ENCODE assay signal across 10 mouse cellular contexts in genomic region chr3:107130661-107131326, GRCm38 (mm10). TPM values are rescaled to one million over a fixed set of nuclear protein-coding genes. Genes with fewer than 3 reads are reported as not detected.
DNase-seq lines count a peak whose midpoint lies in the region; ATAC-seq and TF ChIP-seq lines count a peak whose summit lies in the region.
"Had no signal": no experiment of that assay in that cellular context is flagged by ENCODE, and none has a peak within 500 bp of the region (broad histone marks: within the 10 kb centered on the region; RNA-seq: fewer than 3 reads in every experiment).

No protein-coding gene starts in this region.

- intact Hi-C loops in gastrocnemius, adult 2 months (cut with DNase I), result no loop called here

- no peaks in the 10 kb centered on the region for H3K9me3 ChIP-seq in intestine, embryonic 16.5 days (ENCODE audit: control insufficient read depth, low read length)
- H3K9me3 ChIP-seq in stomach, postnatal 0 days (ENCODE audit: control insufficient read depth, low read length), result no peaks in the 10 kb centered on the region
- H3K9me3 ChIP-seq in midbrain, embryonic 16.5 days (replicated peaks; ENCODE audit: control insufficient read depth, low read length, poor library complexity, severe bottlenecking), result no peaks in the 10 kb centered on the region
- H3K9me3 ChIP-seq: midbrain, embryonic 12.5 days had no signal

- no peak overlapping the region for H3K4me2 ChIP-seq in intestine, embryonic 16.5 days (ENCODE audit: low read depth, low read length)
- H3K4me2 ChIP-seq in stomach, postnatal 0 days (replicated peaks; ENCODE audit: low read depth), result no peak overlapping the region
- H3K4me2 ChIP-seq in midbrain, embryonic 16.5 days (ENCODE audit: low read length), result no peak overlapping the region
- H3K4me2 ChIP-seq: midbrain, embryonic 12.5 days had no signal

- TF ChIP-seq EP300 in stomach, postnatal 0 days (optimal IDR thresholded peaks at IDR 0.05), result no peak

- WGBS in intestine, embryonic 16.5 days, result 64% methylated on average over 4 of the region's 4 CpGs
- 56% methylated on average over 4 of the region's 4 CpGs for whole genome bisulfite sequencing in stomach, postnatal 0 days
- WGBS in midbrain, embryonic 16.5 days, result 82% methylated on average over 4 of the region's 4 CpGs

- H3K4me3 ChIP-seq in gastrocnemius, adult 2 months, result no peak overlapping the region
- H3K4me3 ChIP-seq in intestine, embryonic 16.5 days (ENCODE audit: low read length), result no peak overlapping the region
- H3K4me3 ChIP-seq in stomach, postnatal 0 days (ENCODE audit: low read depth, low read length), result no peak overlapping the region
- no peak overlapping the region for H3K4me3 ChIP-seq in midbrain, embryonic 16.5 days (ENCODE audit: low read depth, low read length)
- H3K4me3 ChIP-seq: midbrain, embryonic 12.5 days had no signal

- H3K27me3 ChIP-seq in intestine, embryonic 16.5 days (replicated peaks; ENCODE audit: control insufficient read depth, insufficient read depth, low read length), result no peaks in the 10 kb centered on the region
- no peaks in the 10 kb centered on the region for H3K27me3 ChIP-seq in stomach, postnatal 0 days (ENCODE audit: control insufficient read depth, insufficient read depth, low read length)
- no peaks in the 10 kb centered on the region for H3K27me3 ChIP-seq in midbrain, embryonic 16.5 days (ENCODE audit: control insufficient read depth, insufficient read depth, low read depth, low read length)
- H3K27me3 ChIP-seq: midbrain, embryonic 12.5 days had no signal

- no peaks in the 10 kb centered on the region for H3K36me3 ChIP-seq in intestine, embryonic 16.5 days (ENCODE audit: control insufficient read depth, insufficient read depth, low read length)
- H3K36me3 ChIP-seq in stomach, postnatal 0 days (ENCODE audit: control insufficient read depth, insufficient read depth, low read length), result no peaks in the 10 kb centered on the region
- H3K36me3 ChIP-seq in midbrain, embryonic 16.5 days (ENCODE audit: control insufficient read depth, insufficient read depth, low read length), result no peaks in the 10 kb centered on the region
- H3K36me3 ChIP-seq: midbrain, embryonic 12.5 days had no signal

- peak overlapping the region; percentile 66 for H3K27ac ChIP-seq in gastrocnemius, adult 2 months
- no peak overlapping the region for H3K27ac ChIP-seq in intestine, embryonic 16.5 days (ENCODE audit: low read length)
- H3K27ac ChIP-seq in stomach, postnatal 0 days (replicated peaks), result peak overlapping the region; percentile 49
- H3K27ac ChIP-seq in midbrain, embryonic 16.5 days (ENCODE audit: low read length), result no peak overlapping the region
- H3K27ac ChIP-seq: midbrain, embryonic 12.5 days had no signal

- H3K4me1 ChIP-seq in intestine, embryonic 16.5 days (ENCODE audit: control insufficient read depth, insufficient read depth, low read length), result no peaks in the 10 kb centered on the region; the same call in 1 of the 2 replicates
- H3K4me1 ChIP-seq in stomach, postnatal 0 days (replicated peaks; ENCODE audit: control insufficient read depth, insufficient read depth), result peaks cover 7% of the 10 kb centered on the region
- H3K4me1 ChIP-seq in midbrain, embryonic 16.5 days (ENCODE audit: control insufficient read depth, insufficient read depth, low read length), result no peaks in the 10 kb centered on the region
- H3K4me1 ChIP-seq: midbrain, embryonic 12.5 days had no signal

- TF ChIP-seq CTCF in gastrocnemius, adult 2 months (IDR thresholded peaks at IDR 0.05), result no peak
- TF ChIP-seq CTCF in stomach, postnatal 0 days (IDR thresholded peaks at IDR 0.05; ENCODE audit: low read depth), result no peak

- peak; percentile 25 for DNase-seq in urinary bladder, postnatal 14 days (ENCODE audit: low spot score)
- no peak for DNase-seq in urinary bladder, postnatal 10 days (ENCODE audit: low spot score)
- peak; percentile 83 for DNase-seq in gastrocnemius, adult 2 months
- DNase-seq in stomach, postnatal 0 days (ENCODE audit: low spot score), result peak; percentile 75
- DNase-seq: layer of hippocampus, adult 9-11 months had no signal

- peak; percentile 52; the same call in 1 of the 2 replicates for ATAC-seq in intestine, embryonic 16.5 days
- ATAC-seq in stomach, postnatal 0 days (ENCODE audit: low FRiP score, low TSS enrichment), result peak; percentile 68
- no peak for ATAC-seq in monocyte, adult 5-6 weeks (replicated peaks; ENCODE audit: insufficient number of reproducible peaks, low FRiP score, low TSS enrichment, poor library complexity, severe bottlenecking)
- no peak for ATAC-seq in midbrain, embryonic 16.5 days

- H3K9ac ChIP-seq in intestine, embryonic 16.5 days (ENCODE audit: low read depth, low read length), result no peak overlapping the region
- H3K9ac ChIP-seq in stomach, postnatal 0 days (ENCODE audit: low read length), result no peak overlapping the region
- no peak overlapping the region for H3K9ac ChIP-seq in midbrain, embryonic 16.5 days (ENCODE audit: low read depth, low read length)
- H3K9ac ChIP-seq: midbrain, embryonic 12.5 days had no signal

RNA-seq across cellular contexts. Expression of gene Kcna2, which starts 29.8 kb away (rescaled TPM):
- 1 to 10 TPM in 1 of 2 experiments, under 1 TPM in 1; 0.73 to 1.2 TPM for total RNA-seq in gastrocnemius, adult 2 months (2021)
- polyA plus RNA-seq in intestine, embryonic 16.5 days (2015; fragmentation: Nextera tagmentation; extraction: Ambion mirVana), result 0.04 and 0.06 TPM in 2 replicates
- 0.13 and 0.16 TPM in 2 replicates for polyA plus RNA-seq in stomach, postnatal 0 days (2015; fragmentation: Nextera tagmentation; extraction: Ambion mirVana)
- total RNA-seq in monocyte, adult 5-6 weeks (2017), result 0.10 TPM in 1 of 3 replicates, not detected in the others
- polyA plus RNA-seq in midbrain, embryonic 16.5 days (2015; fragmentation: Nextera tagmentation; extraction: Ambion mirVana), result 1.6 TPM in 2 replicates
- polyA plus RNA-seq: testis, adult 2 months had no signal

RNA-seq across cellular contexts. Expression of gene Kcna10, which starts 52.1 kb away (rescaled TPM):
- total RNA-seq in gastrocnemius, adult 2 months (2021), result under 1 TPM in 1 of 2 experiments, not detected in 1; 0.11 TPM
- polyA plus RNA-seq in intestine, embryonic 16.5 days (2015; fragmentation: Nextera tagmentation; extraction: Ambion mirVana), result not detected in 2 replicates
- polyA plus RNA-seq in stomach, postnatal 0 days (2015; fragmentation: Nextera tagmentation; extraction: Ambion mirVana), result not detected in 2 replicates
- not detected in 3 replicates for total RNA-seq in monocyte, adult 5-6 weeks (2017)
- polyA plus RNA-seq in midbrain, embryonic 16.5 days (2015; fragmentation: Nextera tagmentation; extraction: Ambion mirVana), result not detected in 2 replicates
- polyA plus RNA-seq: midbrain, embryonic 12.5 days had no signal

Comparison
In these comparisons a context has a peak if more than half of its experiments do, and no peak if none do; other contexts are left out.
1. H3K27ac ChIP-seq: peak in gastrocnemius, adult 2 months (single experiment) and stomach, postnatal 0 days (single experiment); none in intestine, embryonic 16.5 days (single experiment) and midbrain, embryonic 16.5 days (single experiment).
2. ATAC-seq: peak in intestine, embryonic 16.5 days (single experiment) and stomach, postnatal 0 days (single experiment); none in monocyte, adult 5-6 weeks (single experiment) and midbrain, embryonic 16.5 days (single experiment).